Mouse (Mus musculus) brain, embryonic 14.5 days (tissue): ENCODE measurements around the gene Mcam.

Experiments used
- CTCF ChIP-seq: fragments of 200-500 bp; IDR thresholded peaks from 2 replicates; pipeline ENCODE4 v1.5.1; 2012; ENCODE audit warnings: inconsistent platforms, mild to moderate bottlenecking, moderate library complexity, borderline replicate concordance; ENCODE audit not compliant: insufficient read depth, insufficient read length; ENCODE audit errors: extremely low read depth
- POLR2A ChIP-seq: fragments of 200-500 bp; IDR thresholded peaks from 2 replicates; pipeline ENCODE4 v1.6.1; 2012; ENCODE audit warnings: mild to moderate bottlenecking, inconsistent platforms, borderline replicate concordance; ENCODE audit not compliant: poor library complexity, insufficient read depth, insufficient read length, severe bottlenecking; ENCODE audit errors: extremely low read depth

GRCm38 (mm10) chr9:44126746-44127145 is 7.5 kb upstream of the Mcam start:
- TF ChIP-seq POLR2A (no peak), CTCF (no peak)
